Mouse (Mus musculus) cortical plate, adult 2 months (tissue): Measurements from ENCODE around the gene Mab21l1.

Experiments
- CTCF ChIP-seq: fragments of 200-500 bp; IDR thresholded peaks from 2 replicates; pipeline ENCODE4 v1.5.1; 2011; ENCODE audit warnings: mild to moderate bottlenecking, control low read depth, low read length; ENCODE audit not compliant: insufficient read depth; ENCODE audit errors: extremely low read depth
- POLR2A ChIP-seq: fragments of 200-500 bp; IDR thresholded peaks from 2 replicates; pipeline ENCODE4 v1.6.1; 2011; ENCODE audit warnings: mild to moderate bottlenecking, low read length, control low read depth; ENCODE audit not compliant: insufficient read depth; ENCODE audit errors: extremely low read depth

DNA sequence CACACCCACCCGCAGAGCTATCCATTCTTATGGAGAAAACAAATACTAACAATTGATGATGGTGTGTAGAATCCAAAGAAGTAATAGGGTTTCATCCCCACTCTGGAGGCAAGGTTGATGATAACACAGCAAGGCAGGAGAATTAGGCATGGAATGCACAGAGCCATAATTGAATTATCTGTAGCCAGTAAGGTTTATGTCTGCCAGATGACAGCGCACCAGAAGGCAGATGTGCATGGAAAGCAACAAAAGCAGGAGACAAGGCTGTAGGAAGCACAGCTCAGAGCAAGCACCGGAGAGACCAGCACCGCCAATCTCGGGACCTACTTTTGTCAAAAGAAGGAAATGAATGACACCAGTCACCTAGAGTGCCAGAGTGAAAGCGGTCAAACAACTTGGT is 28.4 kb upstream of the Mab21l1 start:
- no peak for TF ChIP-seq CTCF
- no peak for TF ChIP-seq POLR2A
